Mouse (Mus musculus) ES-E14 (cell line): ENCODE data around the gene Etfb.

Experiments used
- CHD2 ChIP-seq: IDR thresholded peaks from 2 replicates; pipeline ENCODE4 v1.6.1; 2014; ENCODE audit warnings: mild to moderate bottlenecking, low read depth, low read length, inconsistent platforms
- HCFC1 ChIP-seq: IDR thresholded peaks from 2 replicates; pipeline ENCODE4 v1.6.1; 2012; ENCODE audit warnings: low read length, inconsistent platforms, borderline replicate concordance; ENCODE audit not compliant: insufficient read depth
- MAFK ChIP-seq: IDR thresholded peaks from 2 replicates; pipeline ENCODE4 v1.6.1; 2014; ENCODE audit warnings: mild to moderate bottlenecking, low read depth, low read length, inconsistent platforms; ENCODE audit not compliant: insufficient read depth

GRCm38 (mm10) chr7:43483236-43483635, 39.4 kb downstream of the Etfb start:
- no peak for TF ChIP-seq CHD2
- no peak for TF ChIP-seq MAFK
- no peak for TF ChIP-seq HCFC1
